Mouse (Mus musculus): ENCODE measurements around the gene Zscan2.

The Zscan2 gene

DNA sequence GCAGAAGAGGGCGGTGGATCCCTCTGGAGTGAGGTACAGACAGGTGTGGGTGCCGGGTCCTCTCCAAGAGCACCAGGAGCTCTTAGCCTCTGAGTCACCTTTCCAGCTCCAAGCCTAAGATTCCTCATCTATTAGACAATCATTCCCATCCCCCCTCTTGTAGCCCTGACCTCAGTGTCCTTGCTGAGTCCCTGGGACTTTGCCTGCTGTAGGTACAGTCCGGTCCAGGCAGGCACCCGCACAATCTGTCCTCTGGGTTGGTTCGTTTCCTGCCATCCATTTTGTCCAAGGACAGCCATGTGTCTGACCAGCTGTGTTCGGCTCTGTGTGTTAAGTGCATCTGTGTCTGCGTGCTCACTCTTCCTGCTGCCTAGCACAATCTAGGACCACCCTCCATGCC lies 27.9 kb downstream of the Zscan2 start:
- DNase-seq = no peak

DNA sequence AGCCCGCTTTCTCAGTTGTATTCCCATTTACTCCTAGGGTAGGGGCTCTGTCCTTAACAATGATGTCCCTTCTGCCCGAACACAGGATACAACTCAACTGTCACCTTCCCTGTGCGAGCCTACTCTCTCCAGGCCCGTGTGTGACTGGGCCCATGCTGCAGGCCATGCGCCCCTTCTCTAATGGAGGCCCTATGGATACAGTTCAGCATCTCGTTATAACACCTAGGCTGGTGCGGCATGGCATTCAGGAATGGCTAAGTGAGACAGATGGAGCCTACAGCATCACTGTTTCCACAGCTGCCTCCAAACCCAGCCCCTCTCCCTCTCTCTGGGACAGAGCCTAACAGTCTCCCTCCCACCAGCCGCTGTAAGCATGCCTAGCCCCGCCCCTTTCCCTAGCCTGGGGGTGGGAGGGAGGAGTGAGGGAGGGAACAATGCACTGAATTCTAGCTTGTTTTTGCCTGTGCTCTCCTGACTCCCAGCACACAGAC lies 28.3 kb downstream of the Zscan2 start:
- DNase-seq = peak; percentile 37 to 42

DNA sequence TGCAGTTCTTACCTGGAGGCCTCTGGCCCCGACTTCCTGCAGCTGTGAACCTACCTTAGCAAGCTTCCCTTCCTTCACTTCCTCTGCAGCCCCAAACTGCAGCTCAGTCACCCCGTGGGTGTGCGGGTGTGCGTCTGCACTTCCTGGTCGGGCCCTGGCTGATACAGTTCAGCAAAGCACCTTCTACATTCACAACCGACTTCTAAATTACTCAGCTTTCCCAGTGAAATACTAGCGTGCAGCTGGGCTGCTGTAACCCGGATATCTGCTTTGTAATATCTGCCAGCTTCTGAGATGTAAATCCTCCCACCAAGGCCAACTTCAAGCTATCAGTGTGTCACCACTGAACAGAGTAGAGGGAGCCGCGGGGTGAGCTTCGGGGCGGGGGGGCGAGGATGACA lies 29.1 kb downstream of the Zscan2 start:
- DNase-seq = no peak

DNA sequence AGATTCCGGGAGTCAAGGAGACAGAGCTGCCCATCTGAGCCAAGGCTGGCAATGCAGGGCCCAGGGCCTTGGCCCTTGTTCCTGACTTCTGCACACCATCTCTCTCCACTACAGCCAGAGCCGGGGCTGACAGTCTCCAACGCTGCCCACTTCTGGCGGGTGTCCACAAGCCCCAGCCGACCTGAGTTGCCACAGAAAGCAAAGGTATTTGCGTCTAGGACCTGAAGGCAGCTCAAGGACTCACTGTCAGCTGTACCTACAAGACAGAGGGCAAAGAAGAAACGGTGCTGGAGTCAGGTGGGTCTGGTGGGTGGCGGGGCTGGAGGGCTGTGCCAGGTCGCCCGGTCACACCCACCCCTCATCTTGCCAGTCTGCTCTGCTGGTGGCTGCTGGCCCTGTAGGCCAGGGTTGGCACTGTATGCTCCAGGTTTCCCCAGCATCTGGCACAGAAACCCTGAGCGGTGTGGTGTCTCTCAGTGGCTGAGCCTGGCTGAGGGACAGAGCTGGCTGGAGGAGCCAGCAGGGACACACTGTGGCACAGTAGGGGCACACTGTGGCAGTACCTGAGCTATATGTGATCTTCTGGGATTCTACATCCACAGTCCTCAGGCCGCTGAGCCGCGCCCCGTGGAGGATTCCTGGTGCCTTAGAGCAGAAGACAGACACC lies 32.5 kb downstream of the Zscan2 start:
- DNase-seq = no peak

DNA sequence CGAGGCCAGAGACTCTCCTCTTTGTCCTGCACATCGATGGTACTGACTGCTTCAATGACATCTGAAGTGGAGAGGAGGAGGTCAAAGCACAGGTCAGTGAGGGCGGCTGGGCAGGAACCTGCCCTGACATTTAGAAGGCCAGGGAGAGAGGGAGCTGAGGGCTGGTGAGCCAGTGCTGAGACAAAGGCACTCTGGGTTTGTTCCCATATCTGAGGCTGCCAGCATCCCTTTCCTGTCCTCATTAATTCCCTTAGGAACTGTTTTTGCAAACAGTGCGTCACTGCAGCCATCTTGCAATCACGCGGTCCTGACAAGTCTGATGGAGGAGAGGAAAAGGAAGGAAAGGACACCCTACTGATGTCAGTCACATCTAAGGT lies 33.0 kb downstream of the Zscan2 start:
- peak in 1 of 2 experiments; percentile 29 for DNase-seq

DNA sequence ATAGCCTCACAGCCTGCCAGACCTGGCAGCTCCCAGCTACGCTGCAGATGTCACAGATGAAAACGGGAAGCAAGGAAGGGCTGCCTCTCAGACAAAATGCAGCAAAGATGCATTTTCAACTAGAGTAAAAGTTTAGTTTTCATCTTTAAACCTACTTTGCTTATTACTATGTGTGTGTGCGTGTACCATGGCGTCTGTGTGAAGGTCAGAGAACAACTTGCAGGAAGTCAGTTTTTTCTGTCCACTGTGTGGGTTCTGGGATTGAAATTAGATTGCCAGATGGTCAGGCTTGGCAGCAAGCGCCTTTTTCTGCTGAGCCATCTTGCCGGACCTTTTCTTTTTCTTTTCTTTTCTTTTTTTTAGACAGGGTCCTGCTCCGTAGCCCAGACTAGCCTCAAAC lies 33.5 kb downstream of the Zscan2 start:
- DNase-seq = no peak

DNA sequence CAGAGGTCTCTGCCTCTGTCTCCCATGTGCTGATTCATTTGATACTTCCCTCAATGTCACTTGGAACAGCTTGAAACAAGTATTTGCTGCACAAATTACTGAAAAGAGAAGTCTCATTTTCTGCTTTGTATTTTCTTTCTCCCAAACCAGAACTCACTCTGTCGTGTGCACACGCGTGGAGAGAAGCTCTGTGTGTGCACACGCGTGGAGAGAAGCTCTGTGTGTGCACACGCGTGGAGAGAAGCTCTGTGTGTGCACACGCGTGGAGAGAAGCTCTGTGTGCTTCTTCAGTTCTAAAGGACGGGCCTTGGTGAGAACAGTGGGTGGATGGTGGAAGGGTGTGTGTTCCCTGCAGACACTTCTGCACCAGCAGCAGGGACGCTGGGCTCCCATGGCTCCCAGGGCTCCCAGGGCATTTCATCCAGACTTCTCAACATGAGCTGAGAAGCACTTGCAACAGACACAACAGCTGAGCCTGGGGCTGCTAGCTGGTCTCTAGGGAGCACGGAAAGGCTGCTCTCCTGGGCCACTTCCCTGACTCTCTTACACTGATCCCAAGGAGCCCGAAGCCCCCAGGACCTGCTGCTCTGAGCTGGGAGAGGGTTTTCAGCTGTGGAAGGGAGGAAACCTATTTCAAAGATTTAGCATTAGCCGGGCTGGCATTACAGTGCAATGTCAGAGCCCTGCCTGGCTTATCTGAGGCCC lies 34.2 kb downstream of the Zscan2 start:
- DNase-seq = no peak

DNA sequence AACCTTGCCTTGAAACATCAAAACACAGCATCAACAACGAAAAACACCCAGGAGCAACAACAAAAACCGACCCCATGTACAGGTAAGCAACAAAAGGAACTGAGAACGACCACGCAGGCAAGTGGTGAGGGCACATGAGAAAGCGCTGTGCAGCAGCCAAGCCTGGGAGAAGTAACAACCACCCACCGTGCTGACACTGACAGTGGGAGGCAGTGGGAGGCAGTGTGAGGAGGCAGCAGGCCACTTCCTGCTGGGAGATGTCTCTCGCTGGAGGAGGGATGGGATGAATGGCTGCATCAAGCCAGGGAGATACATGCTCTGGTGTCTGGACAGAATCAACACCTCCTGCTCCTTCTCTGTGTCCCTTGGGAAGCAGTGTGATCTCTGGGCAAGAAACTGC lies 36.4 kb downstream of the Zscan2 start:
- no peak for DNase-seq

DNA sequence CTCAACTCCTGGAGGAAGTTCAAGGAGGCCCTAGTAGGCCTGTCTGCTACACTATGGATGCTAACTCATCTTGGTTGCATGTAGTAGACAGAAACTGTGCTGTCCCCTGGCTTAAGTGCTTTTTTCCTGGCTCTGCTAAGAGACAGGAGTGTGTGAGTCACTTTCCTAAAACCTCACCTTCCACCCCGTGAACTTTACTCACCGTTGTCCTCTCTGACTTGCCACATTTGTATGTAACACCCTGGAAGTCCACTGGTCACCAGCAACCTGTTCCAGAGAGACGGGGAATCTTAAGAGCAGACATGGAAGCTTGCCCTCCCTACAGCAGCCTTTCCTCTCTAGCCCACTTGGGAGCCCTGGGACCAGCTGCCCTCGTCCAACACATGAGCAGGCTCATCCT lies 37.0 kb downstream of the Zscan2 start:
- no peak for DNase-seq

DNA sequence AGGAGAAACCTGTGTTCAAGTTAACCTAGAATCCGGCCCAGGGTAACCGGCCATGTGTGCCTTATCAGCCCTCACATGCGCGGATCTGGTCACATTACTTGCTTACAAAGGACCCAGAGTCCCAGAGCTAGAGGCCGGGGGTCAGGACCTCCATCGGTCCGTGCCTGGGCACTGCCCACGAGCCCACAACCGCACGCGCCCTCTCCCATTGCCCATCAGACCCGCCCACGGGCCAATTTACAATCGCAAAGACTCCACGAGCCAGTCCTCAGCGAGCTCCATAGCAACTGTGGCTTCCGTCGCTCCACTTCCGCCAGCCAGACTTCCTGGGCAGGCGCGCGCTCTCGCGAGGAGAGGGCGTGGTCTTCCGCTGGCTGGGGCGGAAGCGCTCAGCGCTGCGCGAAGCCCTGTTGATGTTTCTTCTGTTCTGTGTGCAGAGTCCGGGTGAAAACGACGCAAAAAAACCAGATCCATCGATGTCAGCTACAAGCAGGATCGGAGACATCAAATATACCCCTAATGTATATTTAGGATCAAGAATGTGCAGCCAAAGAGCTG lies 40.3 kb downstream of the Zscan2 start, which contains the start of gene Wdr73:
TSS of gene Wdr73 (minus strand) at position 326 of the 558 bp plus-strand sequence.
- peak; percentile 89 to 90 for DNase-seq

DNA sequence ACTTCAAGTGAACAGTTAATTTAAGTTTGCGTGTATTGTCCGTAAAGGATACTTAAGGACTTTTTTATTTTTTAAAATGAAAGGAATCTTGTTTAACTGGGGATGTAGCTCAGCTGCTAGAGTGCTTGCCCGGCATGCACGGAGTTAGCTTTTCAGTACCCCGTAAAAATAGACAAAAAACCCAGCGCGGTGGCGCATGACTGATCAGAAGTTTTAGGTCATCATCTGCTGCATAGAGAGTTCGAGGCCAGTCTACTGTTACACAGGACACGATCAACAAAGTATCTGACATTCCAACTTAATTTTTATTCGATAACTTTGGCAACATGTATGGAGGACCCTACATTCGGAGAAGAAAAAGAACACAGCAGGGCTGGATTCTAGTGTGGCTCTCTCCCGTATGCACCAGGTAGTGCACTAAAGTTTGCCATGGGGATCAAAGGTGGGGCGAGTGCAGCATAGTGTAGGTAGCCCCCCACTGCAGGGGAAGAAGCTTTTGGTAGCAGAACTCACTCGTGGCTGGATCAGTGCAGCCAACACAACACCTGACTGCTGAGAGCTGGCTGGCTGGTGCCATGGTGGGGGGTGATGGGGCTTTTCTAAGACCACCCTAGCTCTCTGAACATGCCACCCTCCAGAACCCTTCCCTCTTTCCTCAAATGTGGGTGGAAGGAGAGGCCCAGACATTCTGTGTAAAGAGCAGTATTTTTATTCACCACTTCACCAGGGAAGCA lies 41.0 kb downstream of the Zscan2 start:
- no peak for DNase-seq

DNA sequence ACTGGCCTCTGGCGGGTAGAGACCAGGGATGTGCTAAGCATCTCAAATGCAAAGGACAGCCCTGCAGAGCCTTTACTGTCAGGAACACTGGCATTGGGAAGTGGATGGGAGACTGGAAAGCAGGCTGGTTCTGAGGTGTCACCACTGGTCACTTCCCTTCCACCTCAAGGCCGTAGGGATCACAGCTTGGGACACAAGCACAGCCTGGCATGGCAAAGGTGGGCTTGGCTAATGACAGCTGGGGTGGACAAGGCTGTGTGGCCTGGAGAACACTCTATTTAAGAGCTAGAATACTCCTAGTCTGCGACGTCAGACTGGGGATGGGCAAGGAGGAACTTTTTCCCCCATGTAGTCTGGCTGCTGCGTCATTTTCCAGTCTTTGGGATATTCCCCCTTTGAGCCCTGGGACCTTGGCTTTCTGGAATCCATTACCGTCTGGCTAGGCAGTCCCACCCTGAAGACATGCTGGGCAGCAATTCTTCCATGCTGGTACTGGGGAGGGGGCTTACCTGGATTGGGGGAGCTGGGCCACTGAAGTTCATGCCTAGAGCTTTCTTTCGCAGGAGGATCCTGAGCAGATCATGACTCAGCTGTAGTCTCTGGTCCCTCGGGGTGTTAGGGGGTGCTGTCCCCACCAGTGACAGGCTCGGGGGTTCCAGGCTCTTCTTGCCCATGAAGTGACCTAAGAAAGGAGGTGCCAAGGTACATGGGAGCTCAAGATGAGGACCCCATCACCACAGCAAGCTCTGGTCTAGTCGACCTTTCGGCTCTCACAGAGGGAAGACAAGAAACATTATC lies 43.1 kb downstream of the Zscan2 start:
- no peak for DNase-seq

DNA sequence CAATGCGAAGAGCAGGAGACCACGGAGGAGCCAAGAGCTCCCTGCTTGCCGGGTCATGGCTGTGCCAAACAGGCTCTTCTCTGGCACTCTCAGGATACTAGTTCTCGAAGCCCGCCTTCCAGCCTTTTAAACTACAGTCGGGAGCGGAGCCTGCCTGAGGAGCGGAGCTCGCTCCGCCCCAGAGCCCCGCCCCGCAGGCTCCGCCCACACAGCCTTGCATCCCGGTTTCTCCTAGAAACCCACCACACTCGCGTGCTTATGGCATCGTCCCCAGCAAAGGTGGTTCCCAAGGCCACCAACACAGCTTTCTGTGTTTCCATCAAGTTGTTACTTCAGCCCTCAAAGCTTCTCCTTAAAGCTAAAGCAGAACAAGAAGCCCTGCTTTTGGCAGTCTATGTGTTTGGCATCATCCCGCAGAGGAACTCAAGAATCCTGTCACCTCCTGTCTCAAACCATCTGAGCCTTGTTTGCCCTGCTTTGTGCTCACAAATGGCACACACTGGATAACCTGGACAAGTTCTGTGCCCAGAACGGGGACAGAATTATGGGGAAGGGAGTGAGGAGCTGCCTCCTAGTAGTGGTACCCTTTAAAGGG lies 44.3 kb downstream of the Zscan2 start, which contains the start of gene Nmb:
TSS of gene Nmb (minus strand) at position 156 of the 595 bp plus-strand sequence.
- DNase-seq = peak; percentile 53 to 65

DNA sequence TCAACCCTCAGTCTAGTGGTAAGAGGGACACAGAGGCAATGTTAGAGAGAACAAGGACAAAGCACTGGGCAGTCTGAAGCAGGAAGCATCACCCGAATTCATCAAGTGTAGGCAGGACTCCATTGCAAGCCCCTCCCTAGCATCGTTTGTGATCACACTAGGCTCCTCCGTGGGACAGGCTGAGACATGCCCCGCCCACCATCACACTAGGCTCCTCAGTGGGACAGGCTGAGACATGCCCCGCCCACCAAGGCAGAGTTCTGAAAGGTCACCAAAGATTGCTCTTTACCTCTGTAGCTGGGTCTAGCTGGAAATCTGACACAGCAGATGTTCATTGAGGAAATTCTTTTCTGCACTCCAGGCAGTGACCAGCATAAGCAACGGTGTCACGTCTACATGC lies 50.3 kb downstream of the Zscan2 start:
- DNase-seq = no peak

DNA sequence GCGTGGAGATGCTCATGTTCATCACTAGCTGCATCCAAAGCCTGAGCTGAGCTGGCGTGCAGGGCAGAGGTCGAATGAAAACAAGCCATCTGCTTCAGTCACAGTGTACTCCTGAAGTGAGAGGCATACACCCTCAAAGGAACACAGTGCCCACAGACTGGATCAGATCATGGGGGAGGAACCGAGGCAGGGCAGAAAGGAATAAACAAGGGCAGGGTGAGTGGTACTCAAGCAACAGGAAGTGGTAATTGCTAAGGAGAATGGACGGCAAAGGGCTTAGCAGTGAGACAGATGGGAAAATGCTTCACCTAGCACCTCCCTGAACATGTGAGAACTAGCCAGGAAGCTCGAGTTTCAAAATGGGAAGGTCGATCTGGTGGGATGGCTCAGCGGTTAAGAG lies 51.8 kb downstream of the Zscan2 start:
- no peak for DNase-seq

DNA sequence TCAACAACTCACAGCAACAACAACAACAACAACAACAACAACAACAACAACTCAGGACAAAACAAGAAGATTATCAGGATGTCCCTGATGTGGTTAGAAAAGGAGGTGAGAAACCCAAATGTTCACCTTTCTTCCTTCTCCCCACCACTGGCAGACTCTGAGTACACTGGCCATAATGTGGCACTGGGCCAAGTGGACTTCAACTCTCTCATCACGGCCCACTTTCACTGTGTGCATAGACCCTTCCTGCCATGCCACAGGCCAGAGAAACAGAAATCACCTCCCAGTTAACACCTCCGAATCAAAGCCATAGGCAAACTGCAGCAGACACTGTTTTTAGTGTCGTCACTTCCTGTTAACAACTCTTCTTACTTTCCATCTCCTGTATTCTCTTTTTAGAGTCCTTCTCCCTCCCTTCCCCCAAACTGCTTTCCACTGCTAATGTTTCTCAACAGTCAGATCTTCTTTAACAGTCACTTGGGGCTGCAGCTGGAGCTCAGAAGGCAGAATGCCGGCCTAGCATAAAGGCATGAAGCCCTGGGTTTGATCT lies 57.3 kb downstream of the Zscan2 start:
- DNase-seq = peak in 1 of 2 experiments; percentile 62

DNA sequence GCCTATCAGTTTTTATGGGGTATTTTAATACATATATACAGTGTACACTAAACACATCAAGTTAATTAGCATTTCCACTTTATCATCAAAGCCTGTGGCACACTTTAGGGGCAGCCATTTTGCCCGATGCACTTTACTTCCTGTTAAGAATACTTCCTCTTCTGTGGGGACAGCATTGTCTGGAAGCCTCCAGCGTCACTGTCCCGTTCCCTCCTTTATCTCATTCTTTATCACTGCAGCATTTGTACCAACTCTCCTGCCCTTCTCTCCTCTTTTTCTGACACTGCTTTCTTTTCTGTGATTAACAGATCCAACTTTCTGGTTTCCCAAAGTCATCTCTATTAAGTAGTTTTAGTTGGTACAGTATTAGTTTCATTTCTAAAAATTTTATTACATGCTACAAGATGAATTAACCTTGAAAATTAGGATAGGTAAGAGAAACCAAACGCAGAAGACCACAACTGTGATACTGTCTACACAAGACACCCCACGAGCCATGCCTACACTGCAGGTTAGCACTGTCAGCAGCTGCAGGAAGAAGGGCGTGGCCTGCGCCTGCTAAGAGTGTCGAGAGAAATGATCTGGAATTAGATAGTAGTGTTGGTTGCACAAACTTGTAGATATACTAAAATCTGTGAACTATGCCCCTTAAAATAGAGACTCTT lies 58.4 kb downstream of the Zscan2 start:
- DNase-seq = no peak

DNA sequence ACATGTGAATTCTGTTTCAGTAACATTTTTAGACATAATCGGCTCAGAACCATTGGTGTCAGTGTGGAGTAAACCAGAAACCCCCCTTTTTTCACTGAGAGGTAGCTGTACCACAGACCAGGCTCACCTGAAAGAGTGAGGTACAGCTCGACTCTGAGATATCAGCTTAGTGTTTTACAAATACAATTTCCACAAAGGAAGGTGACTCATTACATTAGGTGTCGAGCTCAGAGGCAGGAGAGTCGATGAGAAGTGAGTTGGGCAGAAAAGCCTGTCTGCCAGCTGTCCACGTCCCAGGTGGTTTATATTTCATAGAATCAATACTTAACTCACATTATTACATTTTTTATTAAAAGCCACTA lies 58.9 kb downstream of the Zscan2 start:
- no peak for DNase-seq

DNA sequence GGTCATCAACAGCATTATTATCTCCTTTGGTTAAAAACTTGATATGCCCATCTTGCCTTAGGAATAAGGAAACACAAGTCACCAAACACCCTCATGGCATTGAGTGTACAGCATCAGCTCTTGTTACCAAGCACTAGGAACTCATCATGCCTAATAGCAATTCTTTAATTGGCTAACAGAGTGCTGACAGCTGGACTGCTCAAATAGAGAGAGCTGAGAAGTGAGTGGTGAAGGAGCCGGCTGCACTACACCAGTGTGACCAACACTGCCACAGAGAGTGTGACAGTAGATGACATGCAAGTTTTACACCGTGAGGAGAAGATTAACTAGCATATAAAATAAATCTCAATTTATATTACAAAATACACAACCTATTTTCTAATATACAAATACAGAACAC lies 62.4 kb downstream of the Zscan2 start:
- DNase-seq = no peak

Data from kidney, adult 8-10 months (tissue).